Mouse (Mus musculus) megakaryocyte, embryonic 14.5 days (primary cell): ENCODE results near the gene Hmgcs2.

Experiments used
- FLI1 ChIP-seq: IDR thresholded peaks from 2 replicates; pipeline ENCODE4 v1.6.1; 2012; ENCODE audit warnings: low read length, inconsistent platforms, mixed read lengths
- GATA1 ChIP-seq: IDR thresholded peaks from 3 replicates; pipeline ENCODE4 v1.6.1; 2012; ENCODE audit warnings: mixed read lengths, low read length, inconsistent platforms, borderline replicate concordance

DNA sequence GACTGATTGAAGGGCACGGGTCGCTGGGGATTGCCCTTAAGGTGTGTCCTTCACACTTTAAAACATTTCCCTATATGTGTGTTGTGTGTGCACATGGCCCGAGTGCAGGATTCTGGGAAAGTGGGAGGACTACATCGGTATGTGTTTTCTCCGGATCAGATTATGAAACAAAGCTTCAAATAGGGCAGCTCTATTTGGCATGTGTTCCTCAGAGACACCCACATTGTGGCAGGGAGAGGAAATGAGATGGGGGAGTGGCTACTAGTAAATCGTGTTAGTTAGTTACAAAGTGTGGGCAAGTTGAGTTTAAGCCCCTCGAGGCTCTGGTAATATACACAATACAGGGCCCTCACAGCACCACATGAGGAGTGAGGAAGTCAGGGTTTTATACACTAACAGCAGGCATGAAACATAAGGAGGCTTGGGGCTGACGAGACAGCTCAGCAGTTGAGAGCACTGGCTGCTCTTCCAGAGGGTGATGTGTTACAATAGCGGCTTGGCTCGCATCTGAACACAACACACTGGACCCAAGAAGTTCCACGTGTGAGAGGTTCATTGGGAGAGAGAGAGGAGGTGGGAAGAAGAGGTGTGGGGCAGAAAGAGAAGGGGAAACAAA, 30.3 kb upstream of the Hmgcs2 start:
- TF ChIP-seq FLI1, result no peak
- TF ChIP-seq GATA1, result no peak
